Mouse (Mus musculus) erythroblast, embryonic 14.5 days (primary cell): ENCODE measurements around the gene Cryaa. TPM values are rescaled to one million over a fixed set of nuclear protein-coding genes. Genes with fewer than 3 reads are reported as not detected.
A peak's percentile ranks its signal among the peaks of the same experiment; 100 is the strongest.

Experiments
- H3K27me3 ChIP-seq: 2 replicates; pipeline ENCODE4 v1.6.1; 2012; ENCODE audit warnings: inconsistent platforms; ENCODE audit not compliant: control insufficient read depth
- H3K36me3 ChIP-seq: 2 replicates; pipeline ENCODE4 v1.6.1; 2012; ENCODE audit warnings: mild to moderate bottlenecking, inconsistent platforms; ENCODE audit not compliant: control insufficient read depth
- H3K4me1 ChIP-seq: 2 replicates; pipeline ENCODE4 v1.6.1; 2012; ENCODE audit warnings: inconsistent platforms; ENCODE audit not compliant: control insufficient read depth
- H3K4me3 ChIP-seq: replicated peaks from 2 replicates; pipeline ENCODE3; 2012; ENCODE audit warnings: moderate library complexity, mild to moderate bottlenecking, inconsistent platforms
- H3K9me3 ChIP-seq: 2 replicates; pipeline ENCODE4 v1.6.1; 2012; ENCODE audit warnings: low read length, inconsistent platforms, mixed read lengths; ENCODE audit not compliant: control insufficient read depth
- GATA1 ChIP-seq: IDR thresholded peaks from 2 replicates; pipeline ENCODE4 v1.6.1; 2012; ENCODE audit warnings: low read length, inconsistent platforms, mixed read lengths
- TAL1 ChIP-seq: IDR thresholded peaks from 3 replicates; pipeline ENCODE4 v1.6.1; 2012; ENCODE audit warnings: low read length, inconsistent platforms, mixed read lengths
- polyA plus RNA-seq: library from polyadenylated mRNA; stranded (reverse); fragments of >175 nt; gene quantifications from 2 replicates; pipeline ENCODE4 v1.2.3, GENCODE M21; 2012

Cryaa gene
- not detected in 2 replicates for polyA plus RNA-seq

DNA sequence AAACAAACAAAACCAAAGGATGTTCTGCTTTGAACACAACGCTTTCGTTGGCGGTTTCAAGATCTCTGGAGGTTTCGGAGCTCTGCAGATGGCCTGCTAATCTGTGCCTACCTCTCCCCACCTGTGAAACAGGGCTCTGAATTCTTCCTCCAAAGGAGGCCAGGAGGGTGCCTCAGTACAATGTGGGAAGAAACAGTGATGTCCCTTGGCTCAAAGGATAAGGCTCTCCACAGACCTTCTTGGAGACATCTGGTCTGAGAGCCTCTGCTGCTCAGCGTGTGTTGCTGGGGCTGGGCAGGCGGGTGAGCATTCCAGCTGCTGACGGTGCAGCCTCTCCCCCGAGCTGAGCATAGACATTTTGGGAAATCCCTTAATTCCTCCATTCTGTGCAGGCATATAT is at the start of gene Cryaa:
Gene Cryaa, plus strand, starts transcription at position 301 of the 400 bp plus-strand sequence.
- 0 out of 2 replicates have a peak, but pooled peaks cover 2% of the 10 kb centered on the region for H3K27me3 ChIP-seq
- no peak within 1 kb of the TSS for H3K4me3 ChIP-seq
- TF ChIP-seq TAL1: no peak
- TF ChIP-seq GATA1: no peak
- H3K36me3 ChIP-seq: no peaks in the 10 kb centered on the region
- H3K4me1 ChIP-seq: no peaks in the 10 kb centered on the region
- H3K9me3 ChIP-seq: no peaks in the 10 kb centered on the region

GRCm38 (mm10) chr17:31627961-31628360 is 49.6 kb upstream of the Cryaa start:
- Histone ChIP-seq H3K4me3 (no peak overlapping the region), H3K27me3 (no peaks in the 10 kb centered on the region), H3K4me1 (no peaks in the 10 kb centered on the region), H3K9me3 (peaks cover 2% of the 10 kb centered on the region; the same call in 1 of the 2 replicates), H3K36me3 (no peaks in the 10 kb centered on the region; the same call in 1 of the 2 replicates)
- TF ChIP-seq TAL1 (no peak), GATA1 (no peak)

DNA sequence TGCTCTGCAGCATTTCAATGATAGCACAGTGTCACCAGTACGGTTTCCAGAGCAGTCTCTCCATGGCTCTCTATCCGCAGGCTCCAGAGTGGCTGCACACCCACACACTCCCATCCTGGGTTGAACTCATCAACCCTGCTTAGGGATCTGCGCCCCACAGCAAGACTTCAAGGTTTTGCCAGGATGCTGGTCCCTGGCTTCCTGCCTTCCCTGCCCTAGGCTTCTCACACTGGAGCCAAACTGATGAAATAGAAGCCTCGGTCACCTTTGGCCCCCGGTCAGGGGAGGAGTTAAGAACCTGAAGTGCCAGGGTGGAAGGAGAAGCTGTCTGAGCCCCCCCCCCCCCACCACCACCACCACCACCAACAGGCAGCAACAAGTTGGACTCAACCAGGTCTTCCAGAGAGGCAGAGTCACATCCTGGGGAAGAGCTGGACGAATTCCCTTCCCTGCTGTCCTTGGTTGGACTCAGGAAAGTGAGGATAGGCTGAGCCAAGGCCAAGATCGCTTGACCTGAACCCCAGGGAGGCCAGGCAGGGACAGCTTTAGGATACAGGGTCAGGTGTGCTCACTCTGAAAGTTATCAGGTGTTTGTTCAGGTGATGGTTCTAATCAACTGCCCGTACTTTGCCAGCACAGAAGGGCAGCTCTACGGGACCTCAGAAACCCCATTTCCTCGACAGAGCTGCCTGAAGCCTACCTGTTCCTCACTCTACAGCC is 46.4 kb upstream of the Cryaa start:
- no peaks in the 10 kb centered on the region; the same call in 1 of the 2 replicates for H3K36me3 ChIP-seq
- no peak overlapping the region for H3K4me3 ChIP-seq
- TF ChIP-seq GATA1 (no peak), TAL1 (no peak)
- H3K9me3 ChIP-seq: peaks cover 2% of the 10 kb centered on the region
- peaks cover 16% of the 10 kb centered on the region for H3K27me3 ChIP-seq
- no peaks in the 10 kb centered on the region for H3K4me1 ChIP-seq

GRCm38 (mm10) chr17:31633007-31633406 is 44.6 kb upstream of the Cryaa start:
- TF ChIP-seq TAL1 (no peak), GATA1 (no peak)
- Histone ChIP-seq H3K4me3 (no peak overlapping the region), H3K36me3 (no peaks in the 10 kb centered on the region; the same call in 1 of the 2 replicates), H3K4me1 (peaks cover 8% of the 10 kb centered on the region), H3K9me3 (peaks cover 5% of the 10 kb centered on the region), H3K27me3 (peaks cover 34% of the 10 kb centered on the region)

- no peak overlapping the region for H3K4me3 ChIP-seq
- no peaks in the 10 kb centered on the region for H3K36me3 ChIP-seq
- peaks cover 45% of the 10 kb centered on the region for H3K27me3 ChIP-seq
- TF ChIP-seq GATA1 (no peak), TAL1 (no peak)
- H3K9me3 ChIP-seq: peaks cover 3% of the 10 kb centered on the region; the same call in 1 of the 2 replicates
- peaks cover 8% of the 10 kb centered on the region for H3K4me1 ChIP-seq
Measured at GRCm38 (mm10) chr17:31634896-31635295, 42.7 kb upstream of the Cryaa start.

DNA sequence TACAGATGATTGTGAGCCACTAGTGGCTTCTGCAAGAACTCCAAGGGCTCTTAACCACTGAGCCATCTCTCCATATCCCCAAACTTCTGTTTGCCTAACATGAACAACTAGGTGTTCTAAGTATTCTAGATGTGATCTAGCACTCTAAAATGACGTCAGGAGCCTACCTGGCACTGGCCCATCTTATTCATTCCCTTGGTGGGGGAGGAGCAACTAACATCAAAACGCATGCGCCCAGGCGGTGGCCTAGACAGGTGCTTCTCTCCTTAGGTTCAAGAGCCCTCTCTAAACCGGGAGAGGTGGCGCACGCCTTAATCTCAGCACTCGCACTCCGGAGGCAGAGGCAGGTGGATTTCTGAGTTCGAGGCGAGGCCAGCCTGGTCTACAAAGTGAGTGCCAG is 41.8 kb upstream of the Cryaa start:
- no peak for TF ChIP-seq GATA1
- TF ChIP-seq TAL1: no peak
- peaks cover 3% of the 10 kb centered on the region; the same call in 1 of the 2 replicates for H3K9me3 ChIP-seq
- H3K36me3 ChIP-seq: no peaks in the 10 kb centered on the region
- H3K4me1 ChIP-seq: peaks cover 8% of the 10 kb centered on the region
- H3K4me3 ChIP-seq: no peak overlapping the region
- peaks cover 47% of the 10 kb centered on the region for H3K27me3 ChIP-seq

DNA sequence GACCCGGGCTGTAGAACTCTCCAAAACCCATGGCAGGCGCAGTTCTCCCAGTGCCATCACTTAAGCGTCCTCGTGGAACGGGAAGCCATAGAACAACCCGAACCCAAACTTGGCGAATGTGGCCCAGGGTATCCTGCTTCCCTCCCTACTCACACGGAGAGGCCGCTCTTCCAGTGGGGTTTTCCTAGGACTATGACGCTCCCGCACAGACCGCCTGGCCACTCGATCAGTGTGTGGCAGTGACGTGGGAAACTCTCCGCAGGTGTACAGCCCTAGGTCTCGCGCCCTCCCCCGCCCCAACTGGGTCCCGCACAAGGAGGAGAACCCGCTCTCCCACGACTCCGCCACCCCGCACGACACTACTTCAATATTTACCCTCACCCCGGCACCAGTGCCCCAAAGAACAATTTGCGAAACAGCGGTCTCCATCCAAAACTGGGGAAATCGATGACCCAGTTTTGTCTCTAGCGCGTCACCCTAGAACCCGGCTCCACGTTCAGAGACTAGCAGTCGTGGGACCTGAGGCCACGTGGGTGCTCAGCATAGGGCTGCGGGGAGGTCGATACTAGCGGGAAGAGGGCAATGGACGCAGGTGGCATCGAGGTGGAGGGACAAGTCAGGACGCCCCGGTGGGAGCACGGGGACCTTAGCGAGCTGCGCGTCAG is 41.2 kb upstream of the Cryaa start:
- H3K4me3 ChIP-seq: peak overlapping the region; percentile 56
- H3K9me3 ChIP-seq: peaks cover 3% of the 10 kb centered on the region; the same call in 1 of the 2 replicates
- H3K36me3 ChIP-seq: no peaks in the 10 kb centered on the region
- H3K27me3 ChIP-seq: peaks cover 47% of the 10 kb centered on the region
- TF ChIP-seq TAL1 (no peak), GATA1 (no peak)
- H3K4me1 ChIP-seq: peaks cover 8% of the 10 kb centered on the region

GRCm38 (mm10) chr17:31636942-31637811 is 40.4 kb upstream of the Cryaa start, which contains the start of gene Cbs:
TSS of gene Cbs (minus strand) at chr17:31637238.
- TF ChIP-seq GATA1: no peak
- no peak for TF ChIP-seq TAL1
- Histone ChIP-seq H3K4me3 (peak within 1 kb of the TSS; percentile 56), H3K27me3 (peaks cover 47% of the 10 kb centered on the region), H3K4me1 (peaks cover 8% of the 10 kb centered on the region), H3K36me3 (no peaks in the 10 kb centered on the region), H3K9me3 (peaks cover 3% of the 10 kb centered on the region; the same call in 1 of the 2 replicates)
